Mouse (Mus musculus): Measurements from ENCODE around the gene Neurog2. TPM values are rescaled to one million over a fixed set of nuclear protein-coding genes. Genes with fewer than 3 reads are reported as not detected.

Neurog2 gene
- not detected for polyA plus RNA-seq (2017; shearing (Covaris generic))

- ATAC-seq, result peak; percentile 28
Measured at GRCm38 (mm10) chr3:127633080-127634032, at the start of gene Neurog2. Neurog2 (plus strand) TSS chr3:127633135.

DNA sequence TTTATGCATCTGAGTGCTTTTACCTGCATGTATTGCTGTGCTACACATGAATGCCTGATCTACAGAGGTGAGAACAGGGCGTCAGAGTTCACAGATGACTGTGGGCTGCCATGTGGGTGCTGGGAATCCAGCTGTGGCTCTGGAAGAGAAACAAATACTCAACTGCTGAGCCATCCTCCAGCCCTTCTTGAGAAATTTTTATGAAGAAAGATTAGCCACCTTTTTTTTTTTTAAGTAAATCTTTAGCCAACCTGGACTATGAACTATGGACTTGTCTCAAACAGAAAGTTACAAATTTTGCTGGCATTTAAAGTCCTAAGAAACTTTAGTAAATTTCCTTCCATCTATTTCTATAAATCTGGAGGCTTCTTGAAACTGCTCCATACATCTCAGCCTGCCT lies 35.8 kb upstream of the Neurog2 start:
- ATAC-seq, result no peak

GRCm38 (mm10) chr3:127608109-127608508 lies 24.8 kb upstream of the Neurog2 start:
- ATAC-seq, result peak; percentile 70

DNA sequence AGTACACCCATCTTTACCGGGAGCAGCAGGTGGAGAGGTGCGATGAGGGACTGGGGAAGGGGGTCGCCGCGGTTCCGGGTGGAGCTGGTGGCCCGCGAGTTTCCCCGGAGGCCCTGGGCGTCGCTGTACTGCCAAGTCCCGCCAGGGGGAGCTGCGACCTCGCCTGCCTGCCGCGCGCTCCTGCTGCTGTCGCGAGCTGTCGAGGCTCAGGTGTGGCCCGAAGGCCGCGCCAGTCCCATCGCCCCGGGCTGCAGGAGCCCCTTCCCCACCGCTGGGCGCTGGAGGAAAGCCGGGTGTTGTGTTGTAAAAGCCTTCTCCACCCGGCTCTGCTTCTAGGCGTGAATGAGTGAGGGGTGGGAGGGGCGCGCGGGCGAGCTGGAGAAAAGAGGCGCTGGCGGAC lies 7.6 kb upstream of the Neurog2 start:
- ATAC-seq, result peak; percentile 91

- no peak for ATAC-seq
Measured at GRCm38 (mm10) chr3:127625701-127626399, 7.1 kb upstream of the Neurog2 start.

GRCm38 (mm10) chr3:127626524-127626923 lies 6.4 kb upstream of the Neurog2 start:
- ATAC-seq, result no peak

- ATAC-seq, result no peak
Measured at GRCm38 (mm10) chr3:127627151-127627955, 5.6 kb upstream of the Neurog2 start.

DNA sequence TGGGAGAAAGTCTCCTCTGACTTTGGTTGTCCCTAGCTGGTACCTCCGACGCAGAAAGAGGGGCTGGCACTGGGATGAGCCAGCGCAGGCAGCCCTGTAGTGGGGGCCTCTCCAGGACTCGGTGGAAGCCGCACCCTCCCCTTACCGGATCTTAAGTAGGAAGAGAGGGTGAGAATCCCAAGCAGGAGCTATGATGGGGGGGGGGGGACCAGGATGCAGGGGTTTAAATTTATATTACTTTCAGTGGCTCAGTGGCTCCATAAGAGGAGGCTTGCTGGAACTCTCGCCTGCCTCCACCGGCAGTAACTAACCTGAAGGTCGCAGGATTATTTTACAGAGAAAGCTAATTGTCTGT lies 5.0 kb upstream of the Neurog2 start:
- no peak for ATAC-seq

- no peak for ATAC-seq
Measured at GRCm38 (mm10) chr3:127628311-127629184, 4.4 kb upstream of the Neurog2 start.

DNA sequence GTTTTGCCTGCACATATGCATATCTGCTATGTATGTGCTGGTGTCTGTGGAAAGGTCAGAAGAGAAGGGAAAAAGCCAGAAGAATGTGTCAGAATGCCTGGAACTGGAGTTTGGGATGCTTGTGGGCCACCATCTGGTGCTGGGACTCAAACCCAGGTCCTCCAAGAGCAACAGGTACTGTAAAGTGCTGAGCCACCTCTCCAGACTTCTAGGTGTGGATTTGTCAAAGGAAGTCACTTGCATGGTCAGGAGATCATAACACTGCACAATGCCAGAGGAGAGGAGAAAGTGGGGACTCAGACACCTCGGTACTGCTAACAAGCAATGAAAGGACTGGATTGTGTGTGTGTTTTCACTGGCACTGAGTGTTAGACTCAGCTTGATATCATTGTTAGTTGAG lies 2.7 kb upstream of the Neurog2 start:
- no peak for ATAC-seq

DNA sequence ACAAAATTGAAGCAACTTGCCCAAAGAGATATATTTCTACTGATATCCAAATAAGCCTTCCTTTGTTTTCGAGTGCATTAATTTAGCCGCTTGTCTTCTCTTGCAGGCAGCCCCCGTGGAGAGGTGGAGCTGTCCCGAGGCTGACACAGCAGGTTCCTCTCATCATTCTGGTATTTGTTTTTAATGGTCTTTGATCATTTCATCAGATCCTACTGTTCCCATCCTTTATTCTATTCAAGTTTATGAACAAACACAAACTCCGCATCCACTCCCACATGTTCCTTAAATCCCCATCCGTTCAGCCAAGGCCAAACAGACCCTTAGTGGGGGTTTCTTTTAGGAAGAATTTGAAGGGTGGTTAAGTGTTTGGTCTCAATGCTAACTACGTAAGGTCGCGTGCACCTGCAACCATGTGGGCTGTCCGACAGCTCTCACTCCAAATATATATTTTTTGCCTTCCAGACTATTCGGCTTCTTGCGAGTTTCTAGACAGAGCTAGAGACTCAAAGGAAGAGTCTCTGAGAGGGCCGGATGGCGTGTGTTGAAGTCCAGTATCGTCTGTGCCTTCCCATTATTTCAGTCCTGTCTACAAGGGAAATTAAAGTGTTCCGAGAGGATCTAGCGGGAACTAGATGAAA lies 2.1 kb upstream of the Neurog2 start:
- ATAC-seq, result no peak

GRCm38 (mm10) chr3:127631582-127631981 lies 1.4 kb upstream of the Neurog2 start:
- no peak for ATAC-seq

- ATAC-seq, result no peak
Measured at GRCm38 (mm10) chr3:127632531-127632930, 404 bp upstream of the Neurog2 start.

GRCm38 (mm10) chr3:127634101-127634983 lies 1.4 kb downstream of the Neurog2 start:
- peak; percentile 77 for ATAC-seq

- ATAC-seq, result no peak
Measured at GRCm38 (mm10) chr3:127634984-127635349, 2.0 kb downstream of the Neurog2 start.

DNA sequence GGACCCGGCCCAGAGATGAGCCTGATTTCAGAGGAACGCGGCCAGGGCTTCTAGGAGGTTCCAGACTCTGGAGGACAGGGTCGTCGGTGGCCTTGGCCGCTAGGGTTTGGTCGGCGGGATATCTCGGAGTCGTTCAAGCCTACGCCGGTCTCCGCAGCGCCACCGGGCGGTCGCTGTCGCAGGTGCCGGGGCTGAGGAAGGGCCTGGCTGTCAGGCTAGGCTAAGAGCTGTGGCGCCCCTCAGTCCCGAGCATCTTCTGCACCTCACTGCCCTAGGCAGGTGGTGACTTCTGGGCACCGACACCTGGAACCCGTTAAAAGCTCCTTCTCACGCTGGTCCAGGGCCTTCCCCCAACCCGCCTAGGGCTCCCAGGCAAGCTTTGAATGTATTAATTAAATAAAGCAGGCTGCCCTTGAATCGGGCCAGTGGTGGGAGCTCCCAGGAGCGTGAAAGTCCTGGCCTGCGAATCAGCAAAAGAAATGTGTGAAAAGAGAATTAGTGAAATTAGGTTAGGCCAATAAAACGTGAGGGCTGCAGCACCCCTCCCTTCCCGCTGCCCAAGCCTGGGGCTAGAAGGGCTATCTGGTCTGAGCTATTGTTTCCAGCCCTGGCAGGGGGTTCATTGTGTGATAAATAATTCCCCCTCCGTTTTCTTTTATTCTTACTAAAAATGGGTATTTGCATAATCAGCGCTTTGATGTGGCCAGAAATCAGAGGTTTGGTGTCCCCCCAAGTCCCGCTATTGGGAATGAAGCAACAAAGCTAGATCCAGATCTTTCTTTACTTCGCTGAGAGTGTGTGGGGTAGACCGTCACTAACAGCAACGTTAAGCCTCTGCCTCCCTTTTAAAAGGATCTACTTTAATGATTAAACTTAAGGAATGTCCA lies 7.2 kb downstream of the Neurog2 start:
- peak; percentile 68 for ATAC-seq

DNA sequence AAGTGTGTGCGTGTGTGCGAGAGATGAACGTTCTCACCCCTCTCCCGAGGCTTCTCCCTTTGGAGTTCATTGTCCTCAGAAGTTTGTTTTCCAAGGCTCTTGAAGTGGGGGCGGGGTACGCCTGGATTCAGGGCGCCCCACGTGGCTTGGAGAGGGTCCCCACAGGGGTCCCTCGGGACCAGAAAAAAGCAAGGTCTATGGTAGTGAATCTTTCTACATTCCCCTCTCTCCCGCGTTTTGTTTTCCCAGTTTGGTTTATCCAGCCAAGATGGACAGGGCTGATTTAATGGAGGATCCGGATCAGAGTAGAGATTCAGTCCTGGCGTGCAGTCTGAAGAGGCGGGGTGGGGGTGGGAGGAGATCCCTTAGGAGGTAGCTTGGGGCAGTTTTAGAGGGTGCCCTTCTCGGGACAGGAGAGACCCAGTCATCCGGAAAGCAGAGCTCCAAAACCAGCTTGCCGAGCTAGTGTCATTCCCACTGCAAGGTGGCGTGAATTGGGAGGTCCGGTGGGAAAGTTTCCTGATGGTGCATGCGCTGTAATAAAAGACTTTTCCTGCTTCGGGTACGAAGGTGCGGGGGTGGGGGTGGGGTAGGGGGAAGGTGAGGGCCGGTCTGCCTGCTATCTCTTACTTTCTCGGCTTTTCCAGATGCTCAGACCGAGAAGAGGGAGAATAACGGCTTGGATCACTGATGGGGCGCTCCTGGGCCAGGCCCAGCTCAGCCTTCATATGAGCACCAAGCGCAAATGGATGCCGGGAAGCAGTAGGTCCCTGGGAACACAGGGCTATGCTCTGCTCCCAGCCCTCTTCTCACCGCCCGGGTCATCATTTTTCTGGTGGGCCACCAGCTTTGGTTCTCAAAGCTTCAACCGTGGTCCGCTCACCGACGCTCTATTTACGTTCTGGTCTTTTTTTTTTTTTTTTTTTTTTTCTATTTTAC lies 8.1 kb downstream of the Neurog2 start:
- ATAC-seq, result no peak

DNA sequence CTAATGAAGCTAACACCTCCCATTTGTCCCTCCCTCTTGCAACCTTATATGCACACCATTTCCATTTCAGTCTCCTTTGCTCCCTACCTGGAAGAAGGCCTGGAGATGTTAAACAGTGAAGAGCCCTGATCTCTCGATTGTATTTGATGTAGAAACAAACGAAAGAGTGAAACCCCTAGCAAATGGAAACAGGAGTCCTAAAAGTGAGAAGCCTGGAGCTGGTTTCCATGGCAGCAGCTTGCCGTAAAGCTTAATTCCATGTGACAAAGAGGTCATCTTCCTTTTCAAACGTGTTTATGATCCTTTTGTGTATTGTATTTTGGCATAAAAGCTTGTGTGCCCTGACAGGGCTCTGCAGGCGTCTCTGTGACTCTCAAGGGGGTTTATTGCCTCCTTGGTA lies 9.3 kb downstream of the Neurog2 start:
- no peak for ATAC-seq
